8 mouse cellular contexts compared by ENCODE assay signal in the genomic region with DNA sequence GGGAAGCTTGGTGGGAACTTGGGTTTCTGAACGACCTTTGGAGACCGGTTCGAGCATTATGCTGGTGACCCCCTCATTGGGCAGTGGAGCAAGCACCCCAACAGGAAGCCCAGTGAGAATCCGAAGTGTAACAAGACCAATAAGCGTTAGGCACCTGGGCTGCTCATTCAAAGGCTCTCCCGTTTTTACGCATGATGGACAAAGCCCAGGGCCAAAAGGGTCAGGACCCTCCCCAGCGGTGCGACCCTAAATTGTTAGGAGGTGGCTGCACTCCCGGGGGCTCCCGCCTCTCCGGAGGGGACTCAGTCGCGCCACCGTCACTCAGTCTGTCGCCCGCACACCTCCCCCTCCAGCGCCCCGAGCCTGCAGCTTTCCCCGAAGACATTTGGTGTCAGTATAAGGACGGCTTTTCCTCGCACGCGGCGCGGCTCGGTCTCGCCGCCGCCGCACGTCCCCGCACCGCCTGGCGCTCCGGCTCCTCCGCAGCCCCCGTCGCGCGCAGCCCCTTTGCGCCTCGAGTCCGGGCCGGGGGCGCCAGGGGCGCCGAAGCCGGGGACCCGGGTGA. TPM values are rescaled to one million over a fixed set of nuclear protein-coding genes. Genes with fewer than 3 reads are reported as not detected.
A peak's percentile ranks its signal among the peaks of the same experiment; 100 is the strongest.
DNase-seq lines count a peak whose midpoint lies in the region; ATAC-seq and TF ChIP-seq lines count a peak whose summit lies in the region.

A gene (plus strand): TSS at position 388 of the 565 bp plus-strand sequence.

- no peak for TF ChIP-seq POLR2A in lung, adult 2 months (IDR thresholded peaks at IDR 0.05; ENCODE audit: borderline replicate concordance, extremely low read depth, low read depth, low read length)

- WGBS in lung, embryonic 16.5 days, result 1% methylated on average over 43 of the region's 50 CpGs
- 1% methylated on average over 50 of the region's 50 CpGs for WGBS in lung, adult 2 months
- WGBS in hindbrain, embryonic 10.5 days, result 2% methylated on average over 50 of the region's 50 CpGs
- 1% methylated on average over 50 of the region's 50 CpGs for WGBS in limb, embryonic 13.5 days

- H3K4me3 ChIP-seq in lung, embryonic 16.5 days (ENCODE audit: low read length), result peak within 1 kb of the TSS; percentile 48
- no peak within 1 kb of the TSS for H3K4me3 ChIP-seq in lung, adult 2 months (replicated peaks; ENCODE audit: extremely low read depth, low read depth, low read length)
- peak within 1 kb of the TSS; percentile 60 for H3K4me3 ChIP-seq in hindbrain, embryonic 10.5 days
- H3K4me3 ChIP-seq in limb, embryonic 13.5 days, result peak within 1 kb of the TSS; percentile 50

- no peak within 1 kb of the TSS for H3K27ac ChIP-seq in lung, embryonic 16.5 days (ENCODE audit: low read length)
- peak within 1 kb of the TSS; percentile 45 for H3K27ac ChIP-seq in hindbrain, embryonic 10.5 days
- no peak within 1 kb of the TSS for H3K27ac ChIP-seq in limb, embryonic 13.5 days

- H3K36me3 ChIP-seq in lung, embryonic 16.5 days (ENCODE audit: control insufficient read depth, insufficient read depth, low read length), result no peaks in the 10 kb centered on the region
- H3K36me3 ChIP-seq in hindbrain, embryonic 10.5 days, result no peaks in the 10 kb centered on the region
- no peaks in the 10 kb centered on the region for H3K36me3 ChIP-seq in limb, embryonic 13.5 days

- TF ChIP-seq CTCF in lung, adult 2 months (IDR thresholded peaks at IDR 0.05; ENCODE audit: insufficient read depth, low read length), result no peak

- DNase-seq in lung, adult 2 months, result no peak
- peak; percentile 84 to 87 for DNase-seq in cerebellum, postnatal 25 days
- peak; percentile 33 for DNase-seq in hindbrain, embryonic 10.5 days (ENCODE audit: low spot score)
- DNase-seq in right cerebral cortex, postnatal 10 days (ENCODE audit: low spot score in 2 of 2), result peak; percentile 85 to 86
- DNase-seq in urinary bladder, adult 18-20 months (ENCODE audit: low spot score in 2 of 2), result no peak
- no peak for DNase-seq in urinary bladder, adult 2 months (ENCODE audit: low spot score)

- H3K4me1 ChIP-seq in lung, embryonic 16.5 days (replicated peaks; ENCODE audit: control insufficient read depth, insufficient read depth, low read length), result peaks cover 6% of the 10 kb centered on the region
- no peaks in the 10 kb centered on the region for H3K4me1 ChIP-seq in lung, adult 2 months (ENCODE audit: control insufficient read depth, insufficient read depth, low read length)
- peaks cover 38% of the 10 kb centered on the region for H3K4me1 ChIP-seq in hindbrain, embryonic 10.5 days (replicated peaks)
- H3K4me1 ChIP-seq in limb, embryonic 13.5 days, result peaks cover 11% of the 10 kb centered on the region

- no peak for ATAC-seq in lung, embryonic 16.5 days (ENCODE audit: low read depth)
- no peak for ATAC-seq in limb, embryonic 13.5 days (ENCODE audit: low FRiP score, low read depth)

- H3K4me2 ChIP-seq in lung, embryonic 16.5 days (ENCODE audit: low read depth, low read length), result peak within 1 kb of the TSS; percentile 83
- peak within 1 kb of the TSS; percentile 90 for H3K4me2 ChIP-seq in limb, embryonic 13.5 days (replicated peaks)

- no peak within 1 kb of the TSS for H3K9ac ChIP-seq in lung, embryonic 16.5 days (ENCODE audit: low read length)
- H3K9ac ChIP-seq in limb, embryonic 13.5 days, result peak within 1 kb of the TSS; percentile 51

- H3K27me3 ChIP-seq in lung, embryonic 16.5 days (ENCODE audit: control insufficient read depth, insufficient read depth, low read depth, low read length), result peaks cover 55% of the 10 kb centered on the region
- H3K27me3 ChIP-seq in hindbrain, embryonic 10.5 days (ENCODE audit: insufficient read depth, poor library complexity, severe bottlenecking), result peaks cover 99% of the 10 kb centered on the region
- H3K27me3 ChIP-seq in limb, embryonic 13.5 days, result peaks cover 100% of the 10 kb centered on the region

- H3K9me3 ChIP-seq in lung, embryonic 16.5 days (ENCODE audit: control insufficient read depth, low read length), result no peaks in the 10 kb centered on the region
- no peaks in the 10 kb centered on the region for H3K9me3 ChIP-seq in hindbrain, embryonic 10.5 days
- H3K9me3 ChIP-seq in limb, embryonic 13.5 days, result no peaks in the 10 kb centered on the region

RNA-seq across cellular contexts. Expression of the gene that starts here (rescaled TPM):
- polyA plus RNA-seq in lung, embryonic 16.5 days (2015; fragmentation: Nextera tagmentation; extraction: Ambion mirVana), result not detected in 2 replicates
- 0.80 and 1.2 TPM in 2 replicates for polyA plus RNA-seq in lung, adult 2 months (2012; rRNA removed)
- polyA plus RNA-seq in hindbrain, embryonic 10.5 days (2016; fragmentation: Nextera tagmentation; extraction: Ambion mirVana), result 0.01 and 0.04 TPM in 2 replicates
- 0.01 and 0.03 TPM in 2 replicates for polyA plus RNA-seq in limb, embryonic 13.5 days (2015; fragmentation: Nextera tagmentation; extraction: Ambion mirVana)
- polyA plus RNA-seq in urinary bladder, adult 2 months (2012; rRNA removed), result 0.01 and 0.03 TPM in 2 replicates

Comparison
In these comparisons a context has a peak if more than half of its experiments do, and no peak if none do; other contexts are left out.
1. Peak in DNase-seq, H3K4me3 ChIP-seq and H3K27ac ChIP-seq in hindbrain, embryonic 10.5 days; RNA of the gene not detected or under 1 TPM.
2. DNase-seq: peak in cerebellum, postnatal 25 days (2 of 2) and right cerebral cortex, postnatal 10 days (2 of 2); none in lung, adult 2 months (single experiment), urinary bladder, adult 18-20 months (0 of 2) and urinary bladder, adult 2 months (single experiment).